Mouse (Mus musculus): ENCODE measurements around the gene Susd3.

The Susd3 gene

DNA sequence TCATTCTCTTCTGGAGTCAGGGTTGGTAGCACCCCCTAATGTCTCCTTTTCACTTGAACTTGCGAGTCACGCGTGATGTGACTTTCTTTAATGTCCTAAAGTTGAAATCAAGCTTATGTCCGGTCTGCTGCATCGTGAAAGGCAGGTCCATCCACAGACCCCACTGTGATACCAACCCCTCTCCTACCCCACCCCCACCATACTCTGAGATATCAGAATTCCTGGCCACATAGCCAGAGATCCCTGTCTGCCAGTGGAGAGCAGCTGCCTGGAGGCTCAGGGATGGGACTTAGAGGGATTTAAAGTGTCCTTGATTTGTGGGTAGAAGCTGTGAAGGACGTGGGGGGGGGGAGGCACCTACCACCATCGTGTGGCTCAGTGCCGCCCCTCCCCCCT, at the start of gene Susd3:
Gene Susd3 (minus strand): TSS at position 240 of the 396 bp plus-strand sequence.
- no peak for DNase-seq (ENCODE audit: low spot score)

DNA sequence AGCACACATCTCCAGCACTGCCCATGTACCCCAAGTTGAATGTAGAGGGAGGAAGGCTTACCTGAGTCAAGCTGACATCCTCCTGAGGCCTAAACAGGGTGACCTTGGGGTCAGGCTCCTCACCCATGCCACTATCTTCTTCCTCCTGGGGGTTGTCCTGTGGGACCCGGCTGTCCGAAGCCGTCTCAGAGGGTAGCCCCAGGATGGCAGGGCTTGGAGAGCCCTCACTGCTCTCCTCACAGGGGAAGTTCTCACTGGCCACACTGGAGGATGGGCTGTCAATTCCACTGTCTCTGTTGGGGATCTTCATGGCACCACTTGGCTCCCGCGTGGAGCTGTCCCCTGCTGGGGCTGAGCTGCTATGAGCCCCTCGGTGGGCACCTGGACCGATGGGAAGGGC, 47.8 kb upstream of the Susd3 start:
- no peak for DNase-seq (ENCODE audit: low spot score)

DNA sequence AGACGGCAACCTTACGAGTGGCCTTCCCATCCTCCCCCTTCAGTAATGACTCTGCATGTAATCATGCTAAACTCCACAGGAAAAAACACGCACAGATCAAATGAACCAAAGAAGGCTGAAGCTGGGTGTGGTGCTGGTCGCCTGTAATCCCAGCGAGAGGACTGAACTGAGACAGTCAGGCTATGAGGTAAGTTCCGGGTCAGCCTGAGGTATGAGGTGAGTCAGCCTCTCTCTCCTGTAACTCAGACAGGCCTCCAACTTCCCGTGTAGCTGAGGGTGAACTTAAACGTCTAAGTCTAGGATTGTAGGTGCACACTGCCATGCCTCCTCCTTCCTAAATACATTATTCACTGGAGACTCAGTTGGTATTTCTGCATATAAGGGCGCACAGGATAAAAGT, 45.6 kb upstream of the Susd3 start:
- DNase-seq (ENCODE audit: low spot score): no peak

DNA sequence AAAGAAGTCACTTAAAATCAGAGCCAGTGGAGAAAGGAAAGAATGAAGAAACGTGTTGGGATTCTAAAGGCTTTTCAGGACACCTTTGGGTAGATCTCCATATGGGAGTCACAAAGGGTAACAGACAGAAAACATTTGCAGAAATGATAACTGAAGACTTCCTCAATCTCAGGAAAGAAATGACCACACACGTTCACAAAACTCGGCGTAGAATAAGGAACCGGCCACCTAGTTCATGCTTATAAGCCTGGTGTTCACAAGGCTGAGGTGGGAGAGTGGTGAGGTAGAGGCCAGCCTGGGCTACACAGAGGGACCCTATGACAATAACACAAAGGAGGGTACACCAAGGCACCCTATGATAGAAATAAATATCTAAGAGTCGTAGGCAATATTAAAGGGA, 43.4 kb upstream of the Susd3 start:
- no peak for DNase-seq (ENCODE audit: low spot score)

DNA sequence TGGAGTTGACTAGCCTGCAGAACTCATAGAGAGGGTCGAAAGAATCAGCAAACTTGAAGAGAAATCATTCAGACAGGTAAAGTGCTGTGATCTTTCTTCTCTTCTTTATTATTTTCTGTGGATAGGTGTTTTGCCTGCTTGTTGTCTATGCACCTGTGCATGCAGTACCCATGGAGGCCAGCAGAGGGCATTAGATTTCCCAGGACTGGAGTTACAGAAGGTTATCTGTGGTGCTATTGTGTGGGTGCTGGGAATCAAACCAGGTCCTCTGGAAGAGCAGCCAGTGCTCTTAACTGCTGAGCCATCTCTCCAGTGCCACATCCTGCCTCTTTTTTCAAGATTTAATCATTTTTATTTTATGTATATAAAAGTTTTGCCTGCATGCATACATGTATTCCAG, 42.9 kb upstream of the Susd3 start:
- no peak for DNase-seq (ENCODE audit: low spot score)

DNA sequence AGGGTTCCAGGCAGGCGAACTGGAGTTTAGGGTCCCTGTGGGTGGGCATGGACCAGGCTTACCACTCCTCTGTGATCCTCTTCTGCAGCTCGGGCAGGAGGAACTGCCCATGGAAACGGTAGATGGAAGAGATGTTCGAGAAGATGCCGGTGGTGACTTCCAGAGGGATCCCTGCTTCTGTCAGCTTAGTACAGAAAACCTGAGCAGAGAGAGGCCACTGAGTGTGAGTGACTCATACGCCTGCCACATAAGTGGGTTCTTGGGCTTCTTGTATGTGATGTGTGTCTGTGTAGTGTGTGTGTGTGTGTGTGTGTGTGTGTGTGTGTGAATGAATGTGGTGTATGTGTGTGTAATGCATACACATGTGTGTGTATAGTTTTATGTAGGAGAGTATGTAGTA, 38.7 kb upstream of the Susd3 start:
- no peak for DNase-seq (ENCODE audit: low spot score)

DNA sequence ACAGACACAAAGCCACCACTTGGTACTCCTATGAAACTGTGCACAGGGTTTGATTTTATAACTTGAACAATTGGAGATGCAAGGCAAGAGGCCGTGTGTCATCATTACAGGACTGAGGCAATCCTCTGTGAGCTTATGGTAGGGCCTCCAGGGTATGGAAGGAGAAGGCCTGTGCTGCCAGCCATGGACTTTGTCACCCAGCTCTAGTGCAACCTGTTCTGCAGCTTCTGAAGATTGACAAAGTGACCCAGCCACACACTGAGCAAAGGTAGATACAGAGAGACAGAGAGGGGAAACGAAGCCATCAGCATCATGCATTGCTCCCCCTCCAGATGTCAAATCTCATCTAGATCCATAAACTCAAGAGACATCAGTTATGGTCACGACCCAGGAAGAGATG, 38.2 kb upstream of the Susd3 start:
- DNase-seq (ENCODE audit: low spot score): no peak

DNA sequence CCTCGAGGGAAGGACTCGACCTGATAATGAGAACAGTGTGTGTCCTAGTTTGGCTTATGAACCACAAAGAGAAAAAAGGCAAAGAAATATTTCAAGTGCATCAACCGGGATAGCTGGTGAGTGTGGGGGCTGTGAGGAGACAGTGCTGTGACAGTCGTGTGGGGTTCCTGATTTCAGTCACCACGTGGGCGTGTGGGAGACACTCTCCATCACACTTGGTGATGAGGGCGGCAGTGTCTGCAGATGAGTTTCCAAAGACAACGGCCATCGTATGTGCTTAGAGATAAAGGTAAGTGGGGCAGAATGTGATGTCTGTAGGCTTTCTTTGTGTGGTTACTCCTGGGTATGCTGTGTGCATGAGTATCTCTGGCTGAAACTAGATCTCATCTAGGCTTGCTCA, 35.2 kb upstream of the Susd3 start:
- DNase-seq (ENCODE audit: low spot score): no peak

DNA sequence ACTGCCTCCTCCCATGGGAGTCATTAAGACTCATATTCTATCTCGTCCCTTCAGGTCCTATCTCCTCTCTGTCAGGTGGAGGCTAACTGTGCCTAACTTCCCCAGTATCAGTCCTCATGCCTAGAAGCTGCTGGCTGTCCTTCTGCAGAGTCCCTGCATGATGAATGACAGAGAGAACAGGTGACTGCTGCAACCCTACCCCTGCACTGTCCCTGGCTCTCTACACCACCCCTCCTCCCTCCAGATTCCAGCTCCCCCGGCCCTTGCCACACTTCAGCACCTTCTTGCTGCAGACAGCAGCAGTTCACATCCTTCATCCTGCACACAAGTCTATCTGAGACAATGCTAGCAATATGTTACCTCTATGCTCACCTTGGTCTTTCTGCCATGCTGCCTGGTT, 33.7 kb upstream of the Susd3 start:
- DNase-seq (ENCODE audit: low spot score): no peak

DNA sequence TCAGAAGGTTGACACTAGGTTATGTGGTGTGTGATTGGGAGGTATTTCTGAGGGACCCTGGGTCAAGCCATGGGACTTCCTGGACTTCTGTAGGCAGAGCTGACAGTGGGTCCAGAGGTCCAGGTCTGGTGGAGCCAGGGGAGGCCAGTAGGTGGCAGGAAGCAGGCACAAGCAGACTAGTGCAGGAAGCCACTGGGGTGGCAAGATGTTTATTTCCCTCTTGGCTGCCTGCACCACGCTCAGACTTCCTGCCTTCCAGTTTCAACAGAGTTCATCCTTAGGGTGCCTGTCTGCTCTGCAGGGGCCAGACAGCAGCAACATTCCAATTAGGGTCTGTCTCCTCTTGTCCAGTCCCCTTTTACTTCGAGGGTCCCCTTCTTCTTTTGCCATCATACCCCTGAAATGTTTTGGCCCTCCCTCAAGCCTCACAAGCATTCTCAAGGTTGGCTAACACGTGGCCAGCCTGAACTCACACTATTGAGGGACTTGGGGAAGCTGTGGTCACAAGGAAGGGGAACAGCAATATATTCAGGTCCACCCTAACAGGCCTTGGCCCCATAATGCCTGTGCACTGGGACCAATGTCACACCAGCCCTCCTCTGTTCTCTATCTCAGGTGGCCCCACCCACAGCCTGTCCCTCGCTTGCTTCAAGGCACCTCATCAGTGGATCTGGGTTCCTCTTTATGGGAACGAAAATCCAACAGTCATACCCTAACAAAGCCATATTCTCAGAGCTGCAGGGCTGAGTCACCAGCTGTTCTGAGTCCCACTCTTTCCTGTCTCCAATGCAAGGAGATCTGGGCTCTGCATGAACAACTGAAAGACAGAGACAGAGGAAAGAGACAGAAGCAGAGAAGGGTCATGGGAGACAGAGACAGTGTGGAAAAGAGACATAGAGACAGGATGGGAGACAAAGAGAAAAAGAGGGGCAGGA, 23.6 kb upstream of the Susd3 start:
- DNase-seq (ENCODE audit: low spot score): no peak

DNA sequence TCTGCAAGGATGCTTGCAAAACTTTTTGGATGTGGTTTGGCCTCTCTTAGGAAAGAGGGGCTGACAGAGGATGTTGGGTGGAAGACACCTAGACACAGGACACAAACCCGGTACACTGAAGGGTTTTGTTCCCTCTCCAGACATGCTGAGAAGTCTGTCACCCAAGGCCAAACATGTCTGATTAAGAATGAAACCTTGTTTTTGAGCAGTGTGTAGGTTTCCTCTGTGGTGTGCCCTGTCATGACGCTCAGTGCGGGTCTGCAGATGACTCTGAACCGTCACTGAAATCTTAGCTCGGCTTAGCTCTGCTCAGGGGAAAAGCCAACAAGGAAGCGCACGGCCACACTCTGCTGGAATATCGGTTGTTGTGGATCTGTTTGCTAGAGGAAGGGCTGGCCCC, 22.0 kb upstream of the Susd3 start:
- DNase-seq (ENCODE audit: low spot score): no peak

DNA sequence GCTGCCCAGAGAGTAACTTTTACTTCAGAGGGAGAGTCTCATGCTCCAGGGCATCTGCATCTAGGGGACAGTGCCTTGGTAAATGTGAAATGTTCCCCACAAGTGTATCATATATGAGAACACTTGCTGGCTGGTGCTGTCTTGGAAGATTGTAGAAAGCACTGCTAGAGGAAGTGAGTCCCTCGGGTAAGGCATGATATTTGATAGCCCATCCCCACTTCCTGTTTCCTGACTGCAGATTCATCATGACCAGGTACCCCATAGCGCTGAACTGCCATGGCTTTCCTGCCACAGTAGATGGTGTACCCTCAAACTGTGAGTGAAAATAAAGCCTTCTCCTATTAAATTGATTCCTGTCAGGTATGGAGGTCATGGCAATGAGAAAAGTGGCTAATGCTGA, 19.1 kb upstream of the Susd3 start:
- DNase-seq (ENCODE audit: low spot score): no peak

DNA sequence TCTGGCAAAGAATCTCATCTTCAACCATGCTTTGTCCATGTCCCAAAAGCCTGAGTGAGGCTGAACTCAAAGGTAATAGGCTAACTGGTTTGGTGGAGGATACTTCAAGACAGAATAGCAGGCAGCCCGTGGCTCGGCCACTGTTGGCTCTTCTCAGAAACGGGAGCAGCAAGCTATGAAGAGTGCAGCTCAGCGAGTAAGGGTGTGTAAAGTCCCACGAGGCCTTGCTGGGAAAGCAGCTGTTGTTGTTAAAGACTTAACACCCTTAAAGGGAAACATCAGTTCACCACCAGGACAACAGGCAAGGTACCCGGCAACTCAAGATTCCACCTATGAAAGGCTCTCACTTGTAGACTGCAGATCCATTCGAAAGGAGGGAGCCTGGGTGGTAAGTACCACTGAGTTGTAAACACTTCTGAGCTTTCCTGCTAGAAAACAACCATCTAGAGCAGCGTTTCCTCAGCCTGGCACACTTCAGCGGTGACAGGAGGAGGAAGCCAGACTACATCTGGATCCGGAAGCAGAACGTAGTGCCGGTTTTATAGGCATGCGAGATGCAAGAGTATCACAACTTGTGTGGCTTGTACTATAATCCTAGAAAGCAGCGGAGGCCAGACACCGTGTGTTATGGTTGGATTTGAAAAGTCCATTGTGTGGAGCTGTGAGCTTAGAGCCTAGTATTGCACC, 11.7 kb upstream of the Susd3 start:
- no peak for DNase-seq (ENCODE audit: low spot score)

DNA sequence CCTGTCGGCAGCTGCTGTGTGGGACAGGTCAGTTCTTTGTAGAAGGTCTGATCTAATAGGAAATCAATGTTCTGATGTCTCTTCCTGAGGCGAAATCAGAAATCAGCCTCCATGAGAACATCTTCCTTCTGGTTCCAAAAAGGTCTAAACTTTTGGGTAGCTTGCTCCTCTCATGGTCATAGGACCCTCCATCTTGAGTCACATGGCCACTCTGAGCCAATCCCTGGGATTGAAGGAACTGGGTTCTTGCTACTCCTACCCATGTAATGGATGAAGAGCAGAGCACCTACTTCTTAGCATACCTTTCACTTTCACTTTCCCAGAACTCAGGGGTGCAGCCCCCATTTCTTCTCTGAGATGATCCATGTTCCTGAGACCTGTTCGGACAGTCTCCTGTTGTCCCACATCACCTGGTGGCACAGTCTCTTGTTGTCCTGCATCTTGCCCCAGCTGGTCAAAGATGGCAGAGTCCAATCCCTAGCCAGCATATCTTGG, 9.4 kb upstream of the Susd3 start:
- no peak for DNase-seq (ENCODE audit: low spot score)

DNA sequence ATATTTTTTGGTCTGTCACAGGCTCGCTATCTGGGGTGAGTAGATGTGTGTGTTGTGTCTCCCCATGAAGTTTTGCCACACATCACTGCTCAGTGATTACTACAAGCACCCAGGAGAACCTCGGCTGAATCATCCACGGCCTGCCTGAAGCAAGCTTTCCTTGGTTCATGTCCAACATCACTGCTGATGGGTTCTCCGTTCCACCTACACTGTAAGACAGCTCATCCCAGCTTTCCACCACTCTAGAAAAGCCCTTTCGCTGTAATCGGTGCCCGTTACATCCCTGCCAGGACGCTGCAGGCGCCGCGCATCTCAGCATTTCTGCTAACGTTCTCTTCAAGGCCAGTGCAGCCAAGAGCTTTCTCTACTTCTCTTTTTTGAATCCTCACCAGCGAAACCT, 4.2 kb upstream of the Susd3 start:
- no peak for DNase-seq (ENCODE audit: low spot score)

DNA sequence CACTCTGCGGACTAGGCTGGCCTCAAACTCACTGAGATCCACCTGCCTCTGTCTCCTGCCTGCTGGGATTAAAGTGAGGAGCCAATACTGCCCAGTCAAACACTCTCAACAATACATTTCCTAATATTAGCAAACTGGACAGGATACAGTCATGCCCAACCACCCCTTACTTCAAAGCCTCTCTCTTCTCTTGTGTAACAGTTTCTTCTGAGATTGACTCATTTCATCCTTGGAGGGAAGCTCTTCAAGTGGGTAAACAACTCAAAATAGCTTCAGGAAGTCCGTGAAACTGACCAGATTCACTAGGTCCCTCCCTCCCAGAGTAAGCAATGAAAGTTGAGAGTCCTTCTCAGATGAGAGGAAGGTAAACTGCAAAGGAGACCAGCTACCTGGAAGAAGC, 3.6 kb upstream of the Susd3 start:
- no peak for DNase-seq (ENCODE audit: low spot score)

DNA sequence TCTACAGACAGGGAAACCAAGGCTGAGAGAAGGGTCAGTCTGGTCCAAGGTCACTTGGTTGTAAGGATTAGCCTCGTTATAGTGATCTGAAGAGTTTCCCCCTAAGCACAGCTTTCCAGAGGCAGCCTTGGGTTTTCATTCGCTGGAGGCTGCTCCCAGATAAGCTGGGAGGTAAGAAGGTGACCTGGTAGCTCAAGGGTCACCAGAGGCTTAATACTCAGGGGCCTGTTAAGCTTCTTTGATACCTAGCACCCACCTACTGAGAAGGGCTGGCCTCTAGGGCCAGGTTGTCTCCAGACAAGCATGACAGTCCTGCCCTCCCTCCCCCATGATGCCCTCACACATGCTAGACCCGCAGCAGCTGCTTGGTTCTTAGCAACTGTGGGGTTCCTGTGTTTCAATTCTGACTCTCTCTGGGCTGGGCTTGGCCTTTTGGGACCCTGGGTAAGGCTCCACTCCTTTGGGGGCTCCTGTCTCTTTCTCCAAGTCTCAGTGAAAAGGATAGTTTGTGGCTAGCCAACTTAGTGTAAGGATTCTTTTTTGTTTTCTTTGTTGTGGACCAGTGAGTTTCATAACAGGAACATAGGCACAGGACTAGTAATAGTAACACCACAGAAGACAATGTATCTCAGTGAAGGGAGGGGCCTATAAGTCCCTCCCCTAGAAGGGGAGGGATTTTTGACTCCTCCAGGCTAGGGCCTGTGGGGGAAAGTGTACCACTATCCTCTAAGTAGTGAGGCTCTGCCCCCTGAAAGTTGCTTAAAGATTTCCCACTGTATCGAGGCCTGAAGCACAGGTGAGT, 2.4 kb upstream of the Susd3 start:
- DNase-seq (ENCODE audit: low spot score): no peak

DNA sequence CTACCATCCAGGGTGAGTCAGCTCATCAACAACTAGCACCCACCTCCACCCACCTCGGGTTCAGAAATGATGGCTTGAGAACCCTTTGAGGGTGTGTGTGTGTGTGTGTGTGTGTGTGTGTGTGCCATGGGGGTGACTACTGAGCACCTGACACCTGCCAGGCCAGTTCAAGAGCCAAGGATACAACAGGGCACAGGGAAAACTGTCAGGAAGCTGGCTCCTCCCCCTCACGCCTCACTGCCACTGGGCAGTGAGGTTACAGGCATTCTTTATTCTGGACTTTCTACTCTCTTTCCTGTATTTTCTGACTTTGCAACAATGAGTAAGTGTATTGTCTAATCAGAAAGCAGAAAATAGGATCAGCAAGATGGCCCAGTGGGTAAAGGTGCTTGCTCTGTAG, 1.1 kb upstream of the Susd3 start:
- no peak for DNase-seq (ENCODE audit: low spot score)

DNA sequence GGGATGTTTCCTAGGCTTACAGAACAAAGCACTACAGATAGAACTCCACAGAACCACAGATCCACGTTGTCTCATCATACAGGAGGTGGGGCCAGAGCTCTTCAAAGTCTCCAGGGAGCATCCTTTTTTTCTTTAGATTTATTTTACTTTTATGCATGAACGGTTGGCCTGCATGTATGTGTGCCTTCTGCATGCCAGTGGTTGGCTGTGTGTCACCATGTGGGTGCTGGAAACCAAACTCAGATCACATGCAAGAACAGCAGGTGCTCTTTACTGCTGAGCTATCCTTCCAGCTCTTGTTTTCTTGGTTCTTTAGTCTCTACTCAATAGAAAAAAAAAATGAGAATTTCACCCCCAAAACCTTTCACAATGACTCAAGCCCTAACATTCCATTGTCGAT, 417 bp upstream of the Susd3 start:
- no peak for DNase-seq (ENCODE audit: low spot score)

DNA sequence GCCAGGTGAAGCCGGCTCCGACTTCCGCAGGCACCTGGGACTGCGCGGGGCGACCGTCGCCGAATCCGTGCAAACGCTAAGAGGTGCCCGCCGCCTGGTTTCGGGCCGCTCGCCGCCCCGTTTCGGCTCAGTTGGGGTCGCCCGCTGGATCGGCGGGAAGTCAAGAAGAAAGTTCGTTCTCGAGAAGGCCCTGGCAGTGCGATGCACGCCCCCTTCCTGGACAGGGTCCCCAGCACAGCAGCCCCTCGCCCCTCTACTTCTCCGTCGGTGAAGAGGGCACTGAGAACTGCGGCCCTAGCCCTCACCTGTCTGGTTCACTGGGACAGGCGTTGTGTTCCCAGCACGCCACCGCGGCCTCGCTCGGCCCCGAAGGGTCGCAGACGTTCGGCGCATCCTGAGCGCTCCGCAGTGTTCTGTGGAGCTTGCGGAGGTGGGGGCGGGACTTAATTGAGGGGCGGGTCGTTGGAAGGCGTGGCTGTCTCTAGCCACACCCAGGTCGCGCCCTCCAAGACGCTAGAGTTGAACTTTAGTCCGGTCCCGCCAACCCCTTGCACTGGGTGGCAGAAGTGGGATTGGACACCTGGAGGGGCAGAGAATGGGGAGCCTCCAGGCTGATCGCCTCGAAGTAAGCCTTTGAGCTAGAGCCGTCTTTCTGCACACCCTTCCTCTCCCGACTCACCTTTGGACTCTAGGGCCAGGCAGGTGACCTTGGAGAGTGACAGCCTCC, 603 bp downstream of the Susd3 start:
- peak; percentile 18 for DNase-seq (ENCODE audit: low spot score)

DNA sequence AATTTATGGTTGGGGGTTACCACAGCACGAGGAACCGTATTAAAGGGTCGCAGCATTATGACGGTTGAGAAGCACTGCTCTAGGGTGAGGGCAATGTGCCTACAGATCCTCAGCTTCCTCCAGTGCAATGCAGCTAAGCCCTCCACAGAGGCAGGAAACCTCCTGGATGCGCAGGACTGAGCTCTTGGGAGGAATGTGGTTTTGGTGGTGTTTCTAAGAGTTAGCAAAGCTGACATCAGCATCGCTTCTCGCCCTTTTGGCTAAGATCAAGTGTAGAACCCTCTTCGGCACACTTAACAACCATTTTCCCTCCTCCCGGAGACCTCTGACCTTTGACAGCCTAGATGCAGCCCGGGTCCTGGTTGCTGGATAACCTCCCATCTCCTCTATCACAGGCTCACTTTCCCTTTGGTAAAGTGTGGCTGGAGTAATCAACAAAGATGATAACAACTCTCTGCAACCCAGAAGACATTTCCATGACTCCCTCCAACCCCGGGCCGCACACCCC, 1.2 kb downstream of the Susd3 start:
- no peak for DNase-seq (ENCODE audit: low spot score)

DNA sequence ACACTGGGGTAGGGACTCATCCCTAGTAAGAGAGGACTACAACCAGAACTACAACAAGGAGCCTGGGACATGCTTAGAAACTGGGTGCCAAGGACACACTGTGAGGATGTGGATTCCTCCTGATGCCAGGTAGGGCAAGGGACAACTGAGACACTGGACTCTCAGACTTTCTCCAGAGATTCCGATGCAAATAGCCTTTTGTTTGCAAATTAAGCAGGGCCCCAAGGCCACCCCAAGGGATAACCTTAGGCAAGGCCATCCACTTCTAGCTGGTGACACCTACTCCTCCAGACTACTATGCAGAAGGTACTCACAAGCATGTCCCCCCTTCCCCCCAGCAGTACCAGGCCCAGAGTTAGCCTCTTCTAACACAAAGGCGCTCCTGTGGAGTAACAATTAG, 1.9 kb downstream of the Susd3 start:
- no peak for DNase-seq (ENCODE audit: low spot score)
